23 mouse cellular contexts compared by ENCODE assay signal in genomic region chr2:65162625-65163024, GRCm38 (mm10).
DNase-seq lines count a peak whose midpoint lies in the region; ATAC-seq lines count a peak whose summit lies in the region.
"Had no signal": no experiment of that assay in that cellular context is flagged by ENCODE, and none has a peak within 500 bp of the region (broad histone marks: within the 10 kb centered on the region; RNA-seq: fewer than 3 reads in every experiment).

No protein-coding gene starts in this region.

- no peak overlapping the region for H3K4me3 ChIP-seq in heart, embryonic 11.5 days (ENCODE audit: low read depth, low read length)
- no peak overlapping the region for H3K4me3 ChIP-seq in limb, embryonic 13.5 days
- no peak overlapping the region for H3K4me3 ChIP-seq in limb, embryonic 10.5 days
- H3K4me3 ChIP-seq: embryonic facial prominence, embryonic 12.5 days; embryonic facial prominence, embryonic 15.5 days; erythroblast, embryonic 14.5 days; forebrain, embryonic 13.5 days; forebrain, embryonic 15.5 days had no signal

- no peak for ATAC-seq in heart, embryonic 11.5 days (replicated peaks; ENCODE audit: insufficient number of reproducible peaks, low FRiP score, low TSS enrichment)
- ATAC-seq in limb, embryonic 13.5 days (ENCODE audit: low FRiP score, low read depth): peak; percentile 73
- ATAC-seq: forebrain, embryonic 13.5 days; forebrain, embryonic 15.5 days; forebrain, postnatal 0 days had no signal

- no peaks in the 10 kb centered on the region for H3K36me3 ChIP-seq in heart, embryonic 11.5 days (ENCODE audit: control insufficient read depth, insufficient read depth, low read length)
- no peaks in the 10 kb centered on the region for H3K36me3 ChIP-seq in limb, embryonic 13.5 days
- no peaks in the 10 kb centered on the region for H3K36me3 ChIP-seq in limb, embryonic 10.5 days
- H3K36me3 ChIP-seq: embryonic facial prominence, embryonic 12.5 days; embryonic facial prominence, embryonic 15.5 days; forebrain, embryonic 15.5 days had no signal

- peaks cover 10% of the 10 kb centered on the region for H3K4me1 ChIP-seq in heart, embryonic 11.5 days (ENCODE audit: control insufficient read depth, insufficient read depth, low read length)
- H3K4me1 ChIP-seq in limb, embryonic 13.5 days: peaks cover 7% of the 10 kb centered on the region
- no peaks in the 10 kb centered on the region for H3K4me1 ChIP-seq in limb, embryonic 10.5 days
- H3K4me1 ChIP-seq: embryonic facial prominence, embryonic 12.5 days; embryonic facial prominence, embryonic 15.5 days; forebrain, embryonic 13.5 days; forebrain, embryonic 15.5 days had no signal

- 84% methylated on average over 5 of the region's 5 CpGs for WGBS in heart, embryonic 11.5 days (ENCODE audit: insufficient replicate concordance)
- WGBS in limb, embryonic 13.5 days: 66% methylated on average over 5 of the region's 5 CpGs
- WGBS in limb, embryonic 10.5 days: 89% methylated on average over 5 of the region's 5 CpGs

- no peak overlapping the region for H3K9ac ChIP-seq in heart, embryonic 11.5 days (ENCODE audit: low read depth, low read length)
- H3K9ac ChIP-seq in limb, embryonic 13.5 days: no peak overlapping the region
- H3K9ac ChIP-seq: embryonic facial prominence, embryonic 12.5 days; embryonic facial prominence, embryonic 15.5 days; forebrain, embryonic 13.5 days; forebrain, embryonic 15.5 days; forebrain, postnatal 0 days had no signal

- H3K27ac ChIP-seq in heart, embryonic 11.5 days (ENCODE audit: low read depth, low read length): no peak overlapping the region
- H3K27ac ChIP-seq in limb, embryonic 13.5 days: no peak overlapping the region
- no peak overlapping the region for H3K27ac ChIP-seq in limb, embryonic 10.5 days
- H3K27ac ChIP-seq: embryonic facial prominence, embryonic 12.5 days; embryonic facial prominence, embryonic 15.5 days; forebrain, embryonic 13.5 days; forebrain, embryonic 15.5 days had no signal

- peak; percentile 52 for DNase-seq in heart, adult 11 months
- no peak for DNase-seq in limb, embryonic 10.5 days (ENCODE audit: low spot score)
- DNase-seq in gonadal fat pad, adult 2 months (ENCODE audit: low read depth): peak; percentile 87
- no peak for DNase-seq in urinary bladder, postnatal 14 days (ENCODE audit: low spot score)
- no peak for DNase-seq in kidney, postnatal 36 days
- DNase-seq: adrenal gland, adult 2 months; adrenal gland, postnatal 10 days; adrenal gland, postnatal 25 days; cerebellum, adult 11 months; cerebellum, adult 18-20 months; cerebellum, adult 8-10 months; cerebellum, adult 9-11 months; cerebellum, postnatal 14 days; cerebellum, postnatal 36 days; embryo, embryonic 11 days; forebrain, postnatal 0 days had no signal

- H3K27me3 ChIP-seq in heart, embryonic 11.5 days (ENCODE audit: control insufficient read depth, insufficient read depth, low read length): no peaks in the 10 kb centered on the region
- H3K27me3 ChIP-seq in limb, embryonic 13.5 days: no peaks in the 10 kb centered on the region
- no peaks in the 10 kb centered on the region for H3K27me3 ChIP-seq in limb, embryonic 10.5 days (ENCODE audit: low read depth, poor library complexity, severe bottlenecking)
- H3K27me3 ChIP-seq: embryonic facial prominence, embryonic 12.5 days; embryonic facial prominence, embryonic 15.5 days; forebrain, embryonic 13.5 days; forebrain, embryonic 15.5 days had no signal

- no peaks in the 10 kb centered on the region for H3K9me3 ChIP-seq in heart, embryonic 11.5 days (replicated peaks; ENCODE audit: control insufficient read depth, low read length)
- H3K9me3 ChIP-seq in limb, embryonic 13.5 days: no peaks in the 10 kb centered on the region
- H3K9me3 ChIP-seq in limb, embryonic 10.5 days (replicated peaks): no peaks in the 10 kb centered on the region
- H3K9me3 ChIP-seq: embryonic facial prominence, embryonic 12.5 days; embryonic facial prominence, embryonic 15.5 days; forebrain, embryonic 13.5 days; forebrain, embryonic 15.5 days had no signal

- H3K4me2 ChIP-seq in heart, embryonic 11.5 days: no peak overlapping the region
- no peak overlapping the region for H3K4me2 ChIP-seq in limb, embryonic 13.5 days (replicated peaks)
- H3K4me2 ChIP-seq: embryonic facial prominence, embryonic 12.5 days; embryonic facial prominence, embryonic 15.5 days; forebrain, embryonic 13.5 days; forebrain, embryonic 15.5 days had no signal

Comparison
In these comparisons a context has a peak if more than half of its experiments do, and no peak if none do; other contexts are left out.
1. DNase-seq: peak in heart, adult 11 months (single experiment) and gonadal fat pad, adult 2 months (single experiment); none in limb, embryonic 10.5 days (single experiment), urinary bladder, postnatal 14 days (single experiment) and kidney, postnatal 36 days (0 of 2).